Mouse (Mus musculus) ES-Bruce4 (cell line): ENCODE results near the gene Mlycd.

ENCODE experiments used
- CTCF ChIP-seq: IDR thresholded peaks from one replicate; pipeline ENCODE4 v1.8.1; 2011; ENCODE audit warnings: low read depth, low read length
- EP300 ChIP-seq: IDR thresholded peaks from 2 replicates; pipeline ENCODE4 v1.6.1; 2011; ENCODE audit warnings: low read depth, low read length; ENCODE audit not compliant: insufficient read depth

DNA sequence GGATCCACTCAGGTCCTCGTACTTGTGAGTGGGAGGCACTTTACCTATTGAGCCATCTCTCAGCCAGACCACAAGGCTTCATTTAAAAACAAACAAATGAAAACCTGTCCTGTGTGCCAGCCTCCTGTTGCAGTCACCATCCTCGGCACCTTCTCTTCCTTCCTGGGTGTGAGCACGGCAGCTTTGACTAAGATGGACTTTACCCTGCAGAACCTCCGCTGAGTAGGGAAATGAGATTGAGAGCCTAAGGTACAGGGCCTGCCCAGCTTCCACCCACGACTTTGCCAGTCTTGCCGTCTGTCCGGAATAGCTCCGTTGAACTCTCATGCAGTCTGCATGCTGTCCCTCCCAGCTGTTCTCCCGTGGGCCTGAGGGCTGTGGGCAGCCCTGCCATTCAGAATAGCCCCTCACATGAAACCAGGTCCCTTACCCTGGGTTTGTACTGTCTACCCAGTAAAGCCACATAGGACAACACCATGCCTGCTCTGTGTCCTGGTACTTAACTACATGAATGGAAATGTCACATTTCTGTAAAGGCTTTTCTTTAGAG, 5.5 kb downstream of the Mlycd start:
- TF ChIP-seq EP300 (no peak), CTCF (no peak)
